Mouse (Mus musculus) bone marrow macrophage, adult 2 months (primary cell): ENCODE measurements around the gene Cyb5b. TPM values are rescaled to one million over a fixed set of nuclear protein-coding genes. Genes with fewer than 3 reads are reported as not detected.

Experiments used
- H3K27ac ChIP-seq: 2 replicates; pipeline ENCODE4 v1.5.1; 2012; ENCODE audit warnings: low read depth, low read length; ENCODE audit not compliant: insufficient read depth
- H3K4me1 ChIP-seq: 2 replicates; pipeline ENCODE4 v1.6.1; 2012; ENCODE audit warnings: low read length; ENCODE audit not compliant: control insufficient read depth, insufficient read depth
- H3K4me3 ChIP-seq: 2 replicates; pipeline ENCODE4 v1.5.1; 2012; ENCODE audit warnings: mild to moderate bottlenecking, low read length, moderate library complexity; ENCODE audit not compliant: insufficient read depth
- CTCF ChIP-seq: IDR thresholded peaks from 2 replicates; pipeline ENCODE4 v1.5.1; 2012; ENCODE audit warnings: low read depth, mild to moderate bottlenecking, low read length, moderate library complexity
- POLR2A ChIP-seq: IDR thresholded peaks from 2 replicates; pipeline ENCODE4 v1.6.1; 2012; ENCODE audit warnings: mild to moderate bottlenecking, low read depth, low read length, borderline replicate concordance
- polyA plus RNA-seq: library from polyadenylated mRNA; stranded (reverse); fragments of >200 nt; gene quantifications from 2 replicates; pipeline ENCODE4 v1.2.4, GENCODE M21; 2012; ENCODE audit not compliant: missing spikeins, insufficient read depth, insufficient read length

The Cyb5b gene
- polyA plus RNA-seq, 1 experiment = 47.8 TPM

GRCm38 (mm10) chr8:107129171-107130025, 21.0 kb upstream of the Cyb5b start:
- TF ChIP-seq CTCF (no peak), POLR2A (no peak)
- H3K4me3 ChIP-seq = no peak overlapping the region
- H3K4me1 ChIP-seq = peaks cover 5% of the 10 kb centered on the region; the same call in 1 of the 2 replicates
- no peak overlapping the region for H3K27ac ChIP-seq

- no peak overlapping the region for H3K27ac ChIP-seq
- H3K4me3 ChIP-seq = no peak overlapping the region
- peaks cover 5% of the 10 kb centered on the region; the same call in 1 of the 2 replicates for H3K4me1 ChIP-seq
- TF ChIP-seq CTCF (no peak), POLR2A (no peak)
Observed at GRCm38 (mm10) chr8:107130028-107130427, 20.4 kb upstream of the Cyb5b start.

- H3K4me1 ChIP-seq = no peaks in the 10 kb centered on the region
- TF ChIP-seq POLR2A (no peak), CTCF (no peak)
- no peak overlapping the region for H3K27ac ChIP-seq
- H3K4me3 ChIP-seq = no peak overlapping the region
Observed at GRCm38 (mm10) chr8:107132581-107133491, 17.6 kb upstream of the Cyb5b start.

- no peak overlapping the region for H3K4me3 ChIP-seq
- no peak overlapping the region for H3K27ac ChIP-seq
- TF ChIP-seq POLR2A (no peak), CTCF (no peak)
- no peaks in the 10 kb centered on the region for H3K4me1 ChIP-seq
Observed at GRCm38 (mm10) chr8:107133881-107134280, 16.6 kb upstream of the Cyb5b start.

- no peak overlapping the region for H3K27ac ChIP-seq
- H3K4me3 ChIP-seq = no peak overlapping the region
- TF ChIP-seq CTCF (no peak), POLR2A (no peak)
- H3K4me1 ChIP-seq = peaks cover 14% of the 10 kb centered on the region
Observed at GRCm38 (mm10) chr8:107136003-107136612, 14.3 kb upstream of the Cyb5b start.

- TF ChIP-seq CTCF = no peak
- TF ChIP-seq POLR2A = no peak
- no peak overlapping the region for H3K4me3 ChIP-seq
- no peak overlapping the region for H3K27ac ChIP-seq
- H3K4me1 ChIP-seq = peaks cover 14% of the 10 kb centered on the region
Observed at GRCm38 (mm10) chr8:107137591-107137990, 12.8 kb upstream of the Cyb5b start.

- Histone ChIP-seq H3K27ac (no peak overlapping the region), H3K4me1 (peaks cover 14% of the 10 kb centered on the region), H3K4me3 (no peak overlapping the region)
- TF ChIP-seq CTCF = no peak
Observed at GRCm38 (mm10) chr8:107138338-107138737, 12.1 kb upstream of the Cyb5b start.

- no peak overlapping the region for H3K4me3 ChIP-seq
- H3K27ac ChIP-seq = peak overlapping the region; percentile 1; the same call in 1 of the 2 replicates
- TF ChIP-seq CTCF (no peak), POLR2A (no peak)
Observed at GRCm38 (mm10) chr8:107139704-107140470, 10.6 kb upstream of the Cyb5b start.

GRCm38 (mm10) chr8:107142539-107142938, 7.9 kb upstream of the Cyb5b start:
- Histone ChIP-seq H3K4me1 (peaks cover 16% of the 10 kb centered on the region), H3K27ac (no peak overlapping the region), H3K4me3 (no peak overlapping the region)
- TF ChIP-seq POLR2A = no peak
- TF ChIP-seq CTCF = no peak

More at GRCm38 (mm10) chr8:107139704-107140470, 10.6 kb upstream of the Cyb5b start:
- H3K4me1 ChIP-seq = peaks cover 14% of the 10 kb centered on the region
